Mouse (Mus musculus): ENCODE measurements around the gene Dnttip1. TPM values are rescaled to one million over a fixed set of nuclear protein-coding genes. Genes with fewer than 3 reads are reported as not detected.
A peak's percentile ranks its signal among the peaks of the same experiment; 100 is the strongest.

Dnttip1 gene
- polyA plus RNA-seq, 1 experiment, result 29.9 TPM

GRCm38 (mm10) chr2:164754105-164754504 is 8.3 kb downstream of the Dnttip1 start:
- DNase-seq (ENCODE audit: low read depth), result no peak

DNA sequence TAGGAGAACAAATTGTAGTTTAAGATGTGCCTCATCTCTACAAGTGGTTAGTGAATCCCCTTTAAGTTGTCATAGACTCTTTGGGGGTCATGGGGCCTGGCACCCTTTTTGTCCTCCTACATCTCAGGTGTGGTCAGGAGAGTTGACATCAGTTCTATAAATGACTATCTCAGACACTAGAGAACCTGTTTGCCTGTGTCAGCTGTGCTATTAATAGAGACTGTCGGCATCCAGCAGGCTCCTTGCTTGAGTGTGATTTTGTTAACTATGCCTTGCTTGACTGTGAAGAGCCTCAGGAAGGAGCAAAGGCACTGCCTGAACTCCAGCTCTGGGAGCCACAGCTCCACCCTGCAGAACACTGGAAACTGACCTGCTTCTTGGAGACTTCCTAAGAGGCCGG is 9.0 kb downstream of the Dnttip1 start:
- no peak for DNase-seq (ENCODE audit: low read depth)

- DNase-seq (ENCODE audit: low read depth), result no peak
Observed at GRCm38 (mm10) chr2:164757841-164758240, 12.1 kb downstream of the Dnttip1 start.

- DNase-seq (ENCODE audit: low read depth), result no peak
Observed at GRCm38 (mm10) chr2:164758692-164759091, 12.9 kb downstream of the Dnttip1 start.

DNA sequence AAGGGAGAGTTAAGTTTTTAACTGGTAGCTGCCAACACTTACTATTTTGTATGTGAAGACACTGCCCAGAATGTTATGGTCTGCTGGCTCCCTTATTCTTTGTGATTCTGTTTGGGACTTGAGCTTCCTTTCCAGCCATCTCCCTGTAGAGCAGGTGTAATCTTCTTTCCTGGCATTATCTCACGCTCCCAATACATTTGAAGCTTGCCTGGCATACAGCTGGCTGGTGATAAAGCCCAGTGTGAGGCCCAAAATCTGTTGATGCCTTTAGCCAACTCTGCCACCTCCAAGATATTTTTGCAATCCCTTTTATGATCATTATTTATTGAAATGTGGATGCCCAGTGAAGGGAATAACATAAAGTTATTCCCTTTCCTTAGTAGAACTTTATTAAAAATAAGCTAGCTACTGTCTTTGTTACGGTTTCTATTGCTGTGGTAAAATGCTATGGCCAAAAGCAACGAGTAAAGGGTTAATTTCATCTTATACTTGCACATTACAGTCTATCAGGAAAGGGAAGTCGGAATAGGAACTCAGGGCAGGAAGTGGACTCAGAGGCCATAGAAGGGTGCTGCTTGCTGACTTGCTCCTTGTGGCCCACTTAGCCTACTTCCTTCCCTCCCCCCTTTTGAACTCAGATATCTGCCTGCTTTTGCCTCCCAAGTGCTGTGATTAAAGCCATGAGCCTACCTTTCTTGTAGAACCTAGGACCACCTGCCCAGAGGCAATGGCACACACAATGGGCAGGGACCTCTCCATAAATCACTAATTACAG is 14.5 kb downstream of the Dnttip1 start:
- DNase-seq (ENCODE audit: low read depth), result no peak

GRCm38 (mm10) chr2:164761502-164761901 is 15.7 kb downstream of the Dnttip1 start:
- no peak for DNase-seq (ENCODE audit: low read depth)

GRCm38 (mm10) chr2:164761971-164762370 is 16.2 kb downstream of the Dnttip1 start:
- no peak for DNase-seq (ENCODE audit: low read depth)

DNA sequence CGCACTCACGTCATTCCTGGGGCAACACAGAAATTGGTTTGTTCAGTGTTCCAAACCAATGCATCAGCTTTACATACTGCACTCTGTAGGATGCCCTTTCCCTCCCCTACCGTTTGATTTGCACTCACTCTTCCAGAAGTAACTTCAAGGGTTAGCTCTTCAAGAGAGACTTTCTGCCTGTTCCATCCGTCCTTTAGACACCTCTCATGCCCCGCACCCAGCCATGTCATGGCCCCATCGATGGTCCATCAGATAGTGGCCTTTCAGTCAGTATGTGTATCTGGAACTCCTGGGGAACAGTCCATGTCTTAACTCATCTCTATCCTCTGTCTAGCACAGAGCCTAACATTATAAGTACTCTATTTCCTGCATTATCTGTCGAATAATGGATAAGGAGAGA is 16.8 kb downstream of the Dnttip1 start:
- DNase-seq (ENCODE audit: low read depth), result no peak

DNA sequence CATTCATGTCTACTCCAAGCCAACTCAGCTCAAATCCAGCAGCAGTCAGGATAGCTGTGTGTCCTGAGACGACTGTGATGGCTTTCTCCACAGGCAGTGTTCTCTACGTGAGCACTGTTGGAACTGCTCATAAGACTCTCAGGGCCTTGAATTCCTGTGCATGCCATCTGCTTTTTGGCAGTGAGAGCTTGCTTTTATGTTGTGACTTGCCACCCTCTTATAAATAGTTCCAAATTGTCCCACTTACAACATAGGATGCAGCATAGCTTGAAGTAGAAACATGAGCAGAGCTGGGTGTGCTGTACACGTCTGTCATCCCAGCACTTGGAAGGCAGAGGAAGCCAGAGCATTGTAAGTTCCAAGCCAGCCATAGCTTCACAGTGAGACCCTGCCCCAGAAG is 20.1 kb downstream of the Dnttip1 start:
- DNase-seq (ENCODE audit: low read depth), result no peak

- DNase-seq (ENCODE audit: low read depth), result no peak
Observed at GRCm38 (mm10) chr2:164767812-164768540, 22.2 kb downstream of the Dnttip1 start.

GRCm38 (mm10) chr2:164769258-164770037 is 23.7 kb downstream of the Dnttip1 start, which contains the start of gene Ube2c:
Gene Ube2c (plus strand): TSS chr2:164769898.
- DNase-seq (ENCODE audit: low read depth), result peak; percentile 82

- DNase-seq (ENCODE audit: low read depth), result no peak
Observed at GRCm38 (mm10) chr2:164770279-164770678, 24.5 kb downstream of the Dnttip1 start.

GRCm38 (mm10) chr2:164771123-164771522 is 25.3 kb downstream of the Dnttip1 start:
- no peak for DNase-seq (ENCODE audit: low read depth)

GRCm38 (mm10) chr2:164773229-164773988 is 27.6 kb downstream of the Dnttip1 start:
- no peak for DNase-seq (ENCODE audit: low read depth)

DNA sequence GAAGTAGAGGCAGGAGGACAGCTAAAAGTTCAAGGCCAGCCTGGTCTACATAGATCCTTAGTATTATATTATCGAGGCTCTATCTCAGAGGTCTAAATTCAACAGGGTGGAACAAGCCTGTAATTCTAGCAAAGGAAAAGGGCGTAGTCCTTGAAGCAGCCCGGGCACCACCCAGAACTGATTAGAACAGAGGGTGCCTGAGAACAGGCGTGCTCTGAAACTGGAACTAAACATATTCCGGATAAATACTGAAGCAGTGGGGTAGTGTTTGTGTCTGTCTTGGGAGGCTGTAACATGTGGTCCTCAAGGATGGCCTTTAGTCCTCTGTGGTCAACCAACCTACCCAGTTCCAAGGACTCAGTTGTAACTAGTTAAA is 28.2 kb downstream of the Dnttip1 start:
- DNase-seq (ENCODE audit: low read depth), result no peak

DNA sequence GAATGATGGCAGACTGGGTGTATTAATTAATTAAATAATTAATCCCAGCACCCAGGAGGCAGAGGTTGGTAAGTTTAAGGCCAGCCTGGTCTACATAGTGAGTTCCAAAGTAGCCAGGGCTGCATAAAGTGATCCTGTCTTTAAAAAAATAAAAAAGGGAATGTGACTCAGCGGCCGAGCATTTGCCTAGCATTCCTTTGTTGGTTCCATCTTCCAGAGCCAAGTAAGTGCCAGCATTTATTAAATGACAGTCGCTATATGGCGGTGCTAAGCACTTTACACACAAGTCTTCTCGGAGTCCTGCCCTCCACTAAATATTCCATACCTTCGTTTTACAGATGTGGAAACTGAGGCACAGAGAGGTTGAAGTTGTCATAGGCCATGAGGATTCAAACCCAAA is 30.3 kb downstream of the Dnttip1 start:
- DNase-seq (ENCODE audit: low read depth), result no peak

DNA sequence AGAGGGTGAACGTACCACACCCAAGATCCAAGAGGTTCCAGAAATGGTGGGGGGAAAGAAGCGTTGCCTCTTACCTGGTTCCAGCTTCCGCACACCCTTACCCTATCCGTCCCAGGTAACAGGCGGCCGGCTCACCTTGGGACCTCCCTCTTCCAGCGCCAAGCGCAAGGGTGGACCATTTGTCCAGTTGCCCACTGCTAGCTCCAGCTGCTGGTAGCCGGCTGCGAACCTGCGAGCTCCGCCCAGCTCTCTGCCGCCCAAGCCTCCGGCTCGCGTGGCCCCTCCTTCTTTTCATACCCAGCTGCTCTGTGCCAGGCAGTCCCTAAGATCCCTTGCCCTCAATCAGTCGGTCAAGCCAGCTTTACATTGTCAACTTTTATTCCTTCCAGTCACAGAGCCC is 31.0 kb downstream of the Dnttip1 start:
- DNase-seq (ENCODE audit: low read depth), result no peak

GRCm38 (mm10) chr2:164777246-164778014 is 31.6 kb downstream of the Dnttip1 start:
- no peak for DNase-seq (ENCODE audit: low read depth)

DNA sequence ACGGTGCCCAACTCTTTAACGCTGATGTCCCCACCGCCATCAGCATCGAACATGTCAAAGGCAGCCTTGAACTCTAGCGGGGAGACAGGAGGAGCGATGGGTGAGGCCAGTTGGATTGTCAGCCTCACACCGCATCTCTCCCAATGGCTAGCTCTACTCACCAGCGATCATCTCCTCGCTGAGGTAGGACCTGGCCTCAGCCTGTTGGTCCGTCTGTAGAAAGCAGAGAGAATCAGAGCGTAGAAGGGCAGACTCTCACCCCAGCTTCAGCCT is 32.2 kb downstream of the Dnttip1 start:
- no peak for DNase-seq (ENCODE audit: low read depth)

DNA sequence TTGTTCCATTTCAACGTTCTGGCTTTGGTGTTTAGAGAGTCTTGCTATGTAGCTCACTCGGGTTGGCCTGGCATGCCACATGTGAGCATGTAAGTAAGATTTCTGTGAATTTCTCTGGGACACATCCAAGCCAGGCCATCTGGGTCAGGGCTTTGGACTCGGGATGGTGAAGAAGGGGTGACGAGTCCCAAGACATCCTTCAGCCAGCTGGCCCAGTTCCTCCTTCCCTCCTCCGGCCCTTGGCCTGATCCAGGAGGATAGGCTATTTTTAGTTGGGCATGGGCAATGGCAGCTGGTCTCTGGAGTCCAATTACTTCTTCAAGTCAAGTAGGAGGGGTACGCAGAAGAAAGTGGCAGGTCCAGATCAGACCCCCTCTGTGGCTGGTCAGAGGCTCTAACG is 33.0 kb downstream of the Dnttip1 start:
- DNase-seq (ENCODE audit: low read depth), result no peak

GRCm38 (mm10) chr2:164779481-164780086 is 33.8 kb downstream of the Dnttip1 start, which contains the start of gene Tnnc2:
Gene Tnnc2 (minus strand): TSS chr2:164779967.
- DNase-seq (ENCODE audit: low read depth), result no peak

Measured in gonadal fat pad, adult 2 months (tissue).